Mouse (Mus musculus): Measurements from ENCODE around the gene Sh3bgrl2.

DNA sequence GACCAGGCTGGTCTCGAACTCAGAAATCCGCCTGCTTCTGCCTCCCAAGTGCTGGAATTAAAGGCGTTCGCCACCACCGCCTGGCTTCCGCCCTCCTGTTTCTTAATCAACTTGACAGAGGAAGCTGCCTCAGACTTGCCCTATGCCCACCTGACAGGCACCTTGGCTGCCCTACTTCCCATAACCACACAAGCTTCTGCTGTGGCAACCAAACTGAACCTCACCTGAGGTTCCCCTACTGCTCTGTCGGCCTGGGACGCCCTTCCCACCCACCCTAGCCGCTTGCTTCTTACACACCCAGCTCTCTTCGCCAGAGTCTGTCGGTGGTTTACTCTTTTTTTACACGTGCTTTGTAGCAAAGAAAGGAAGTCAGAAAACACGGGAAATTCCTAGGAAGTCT is 103.9 kb downstream of the Sh3bgrl2 start:
- TF ChIP-seq MYOG (IDR thresholded peaks at IDR 0.05; ENCODE audit: control insufficient read depth in 1 of 3, insufficient read depth in 1 of 3, insufficient read length in 2 of 3, low read depth in 2 of 3) (no peak), POLR2AphosphoS2 (IDR thresholded peaks at IDR 0.05; ENCODE audit: insufficient read length, low read depth) (no peak), TCF12 (IDR thresholded peaks at IDR 0.05; ENCODE audit: insufficient read depth, poor library complexity, severe bottlenecking) (no peak)

Data from myocyte (in vitro differentiated cells).